Mouse (Mus musculus) naive thymus-derived CD4-positive, alpha-beta T cell, adult 5 months (primary cell): Measurements from ENCODE around the gene Naif1. TPM values are rescaled to one million over a fixed set of nuclear protein-coding genes. Genes with fewer than 3 reads are reported as not detected.

ENCODE experiments used
- polyA plus RNA-seq: library from polyadenylated mRNA; unstranded; fragments of 100-300 nt; shearing (Covaris generic); gene quantifications from one replicate; pipeline ENCODE4 v1.2.1, GENCODE M21; 2017

The Naif1 gene
- polyA plus RNA-seq = 12.0 TPM

DNA sequence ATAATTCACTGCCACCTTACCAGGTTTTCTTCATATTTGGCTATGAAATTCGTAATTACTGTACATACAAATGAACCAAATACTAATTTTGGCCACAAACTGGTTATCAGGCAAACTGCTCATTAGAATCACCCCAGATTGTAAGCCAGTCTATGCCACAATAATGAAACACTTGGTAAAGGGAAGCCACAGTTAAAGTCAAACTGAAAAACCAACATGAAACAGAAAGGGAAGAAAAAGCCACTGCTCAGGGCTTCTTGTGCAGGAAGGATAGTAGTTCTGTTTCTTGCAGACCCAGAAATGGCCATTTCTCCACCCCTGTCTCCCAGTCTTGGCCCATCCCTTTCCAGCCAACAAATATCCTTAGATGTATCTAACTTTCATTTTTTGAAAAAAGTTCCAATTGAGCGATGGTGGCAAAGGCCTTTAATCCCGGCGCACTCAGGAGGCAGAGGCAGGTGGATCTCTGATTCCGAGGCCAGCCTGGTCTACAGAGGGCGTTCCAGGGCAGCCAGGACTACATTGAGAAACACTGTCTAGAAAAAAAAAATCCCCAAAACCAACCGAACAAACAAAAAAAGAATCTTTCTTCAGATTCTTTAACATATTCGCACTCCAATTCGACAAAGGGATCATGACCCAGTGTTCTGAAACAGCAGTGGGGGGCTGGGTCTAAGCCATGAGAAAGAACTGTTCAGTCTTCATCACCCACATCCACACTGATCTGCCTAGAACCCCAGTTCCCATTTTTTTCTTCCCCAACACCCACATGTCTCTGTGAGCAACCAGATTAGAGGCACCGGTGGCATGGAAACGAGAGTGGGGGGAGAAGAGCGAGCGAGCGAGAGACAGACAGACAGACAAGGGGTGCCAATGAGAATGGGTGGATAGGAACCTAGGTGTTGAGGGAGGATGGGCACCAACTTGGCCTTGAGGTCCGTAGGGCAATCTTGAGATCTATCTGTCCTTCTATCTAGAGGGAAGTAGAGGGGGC lies at the start of gene Naif1:
Naif1 (plus strand) TSS at position 697 of the 994 bp plus-strand sequence.

GRCm38 (mm10) chr2:32450881-32451844 lies 906 bp downstream of the Naif1 start, which contains the start of gene Slc25a25:
Gene Slc25a25, minus strand, starts transcription at chr2:32451445.

Other genes starting within 250 kb of the Naif1 start
- gene Pomt1, start 213.9 kb upstream of the Naif1 start, polyA plus RNA-seq = 6.0 TPM
- 101 TPM for gene Uck1, start 190.3 kb upstream of the Naif1 start, polyA plus RNA-seq
- gene Golga2, start 163.1 kb upstream of the Naif1 start, polyA plus RNA-seq = 32.0 TPM
- 137 TPM for gene Swi5, start 162.4 kb upstream of the Naif1 start, polyA plus RNA-seq
- gene Ciz1, start 98.1 kb upstream of the Naif1 start, polyA plus RNA-seq = 127 TPM
- not detected for gene Dnm1, start 97.1 kb upstream of the Naif1 start, polyA plus RNA-seq
- gene 1110008P14Rik, start 68.5 kb upstream of the Naif1 start, polyA plus RNA-seq = 32.4 TPM
- gene Lcn2, start 62.2 kb upstream of the Naif1 start, polyA plus RNA-seq = not detected
- gene Ptges2, start 54.6 kb upstream of the Naif1 start, polyA plus RNA-seq = 10.6 TPM
- 103 TPM for gene Slc25a25, start 988 bp downstream of the Naif1 start, polyA plus RNA-seq
- gene Fam102a, start 84.9 kb downstream of the Naif1 start, polyA plus RNA-seq = 153 TPM
- gene Dpm2, start 120.4 kb downstream of the Naif1 start, polyA plus RNA-seq = 76.8 TPM
- gene Pip5kl1, start 124.3 kb downstream of the Naif1 start, polyA plus RNA-seq = not detected
- not detected for gene 9430097D07Rik, start 125.2 kb downstream of the Naif1 start, polyA plus RNA-seq
- 15.0 TPM for gene St6galnac4, start 136.6 kb downstream of the Naif1 start, polyA plus RNA-seq
- gene St6galnac6, start 149.3 kb downstream of the Naif1 start, polyA plus RNA-seq = 1.1 TPM
- gene Ak1, start 171.3 kb downstream of the Naif1 start, polyA plus RNA-seq = not detected
- 0.26 TPM for gene Eng, start 196.1 kb downstream of the Naif1 start, polyA plus RNA-seq